In the genomic region with DNA sequence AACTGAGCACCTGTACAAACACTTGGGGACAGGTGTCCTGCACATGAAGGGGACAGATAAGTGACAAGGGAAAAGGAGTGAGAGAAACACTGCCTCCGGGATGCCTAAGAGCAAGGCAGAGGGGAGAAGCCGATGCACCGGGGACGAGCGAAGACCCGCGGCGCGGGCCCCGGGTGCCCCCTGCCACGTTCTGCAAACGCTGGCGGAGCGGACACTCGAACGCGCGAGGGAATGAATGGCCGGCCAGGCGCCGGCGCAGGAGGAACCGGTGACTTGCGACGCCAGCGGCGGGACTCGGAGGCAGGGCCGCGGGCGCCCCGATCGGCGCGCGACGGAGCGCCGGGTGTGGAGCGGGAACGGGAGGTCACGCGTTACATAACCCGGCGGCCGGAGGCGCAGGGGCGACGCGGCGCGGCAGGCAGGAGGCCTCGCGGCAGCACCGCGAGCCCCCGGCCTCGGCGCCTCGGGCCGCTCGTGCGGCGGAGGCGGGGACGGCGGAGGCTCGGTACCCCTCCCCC, we compare ENCODE assay signal across 8 mouse cellular contexts. TPM values are rescaled to one million over a fixed set of nuclear protein-coding genes. Genes with fewer than 3 reads are reported as not detected.
A peak's percentile ranks its signal among the peaks of the same experiment; 100 is the strongest.
DNase-seq lines count a peak whose midpoint lies in the region; ATAC-seq and TF ChIP-seq lines count a peak whose summit lies in the region.

No protein-coding gene starts in this region.

- DNase-seq in MN1 (ENCODE audit: low spot score) = peak; percentile 85
- DNase-seq in cerebellum, adult 2 months = peak; percentile 77 to 78
- peak; percentile 41 to 54 for DNase-seq in layer of hippocampus, postnatal 36 days
- DNase-seq in lung, postnatal 36 days = peak; percentile 56
- peak; percentile 34 for DNase-seq in retina, postnatal 7 days (ENCODE audit: low read depth, low spot score)
- DNase-seq in urinary bladder, postnatal 25 days (ENCODE audit: low spot score) = peak; percentile 44

- H3K27me3 ChIP-seq in cerebellum, adult 2 months (ENCODE audit: control insufficient read depth, insufficient read depth, low read length) = no peaks in the 10 kb centered on the region
- H3K27me3 ChIP-seq in hindbrain, embryonic 12.5 days = no peaks in the 10 kb centered on the region

- ATAC-seq in frontal cortex, adult (ENCODE audit: low TSS enrichment) = peak; percentile 26; the same call in 1 of the 2 replicates
- no peak; the same call in none of the 2 replicates for ATAC-seq in hindbrain, embryonic 12.5 days (ENCODE audit: low FRiP score)

- H3K4me2 ChIP-seq in hindbrain, embryonic 12.5 days (replicated peaks) = peak overlapping the region; percentile 90

- H3K9me3 ChIP-seq in hindbrain, embryonic 12.5 days (replicated peaks) = no peaks in the 10 kb centered on the region

- H3K4me3 ChIP-seq in cerebellum, adult 2 months (replicated peaks; ENCODE audit: insufficient read depth, low read depth, low read length) = peak overlapping the region; percentile 80
- H3K4me3 ChIP-seq in hindbrain, embryonic 12.5 days = peak overlapping the region; percentile 90

- peak overlapping the region; percentile 97 for H3K9ac ChIP-seq in hindbrain, embryonic 12.5 days

- H3K36me3 ChIP-seq in hindbrain, embryonic 12.5 days = no peaks in the 10 kb centered on the region

- TF ChIP-seq CTCF in cerebellum, adult 2 months (IDR thresholded peaks at IDR 0.05; ENCODE audit: borderline replicate concordance, insufficient read depth, low read depth, low read length) = no peak

- TF ChIP-seq POLR2A in cerebellum, adult 2 months (IDR thresholded peaks at IDR 0.05; ENCODE audit: borderline replicate concordance, insufficient read depth, low read length) = no peak

- 0% methylated on average over 51 of the region's 68 CpGs for WGBS in cerebellum, adult 2 months
- under 1% methylated on average over 44 of the region's 68 CpGs for WGBS in hindbrain, embryonic 12.5 days

- H3K27ac ChIP-seq in cerebellum, adult 2 months (ENCODE audit: insufficient read depth, low read length) = peak overlapping the region; percentile 88
- H3K27ac ChIP-seq in hindbrain, embryonic 12.5 days = peak overlapping the region; percentile 98

- no peaks in the 10 kb centered on the region; the same call in 1 of the 2 replicates for H3K4me1 ChIP-seq in cerebellum, adult 2 months (ENCODE audit: control insufficient read depth, insufficient read depth, low read length)
- H3K4me1 ChIP-seq in hindbrain, embryonic 12.5 days = peaks cover 17% of the 10 kb centered on the region

RNA-seq across cellular contexts. Expression of a gene that starts 0.6 kb away (rescaled TPM):
- 41.6 and 45.5 TPM in 2 replicates for polyA plus RNA-seq in cerebellum, adult 2 months (2012; rRNA removed)
- polyA plus RNA-seq in hindbrain, embryonic 12.5 days (2016; fragmentation: Nextera tagmentation; extraction: Ambion mirVana) = 40.4 and 44.2 TPM in 2 replicates
- 10 to 100 TPM; 38.7 to 45.0 TPM for total RNA-seq in layer of hippocampus, postnatal 36 days (2021)

Comparison
In these comparisons a context has a peak if more than half of its experiments do, and no peak if none do; other contexts are left out.
1. DNase-seq: peak in every context shown above with its lines; median percentile 85 in MN1; 78 in cerebellum, adult 2 months; 56 in lung, postnatal 36 days; 48 in layer of hippocampus, postnatal 36 days; 44 in urinary bladder, postnatal 25 days; 34 in retina, postnatal 7 days.